Mouse (Mus musculus) forebrain, embryonic 16.5 days (tissue): ENCODE data around the gene Serac1. TPM values are rescaled to one million over a fixed set of nuclear protein-coding genes. Genes with fewer than 3 reads are reported as not detected.

Source experiments
- ATAC-seq: fragments of 200-750 bp; cut with Nextera tagmentation; 2 replicates; pipeline ENCODE4 v1.8.0; 2017; ENCODE audit warnings: mild to moderate bottlenecking, moderate library complexity
- H3K27ac ChIP-seq: fragments of 300-500 bp; sonication (generic); 2 replicates; pipeline ENCODE4 v1.5.1; 2014; ENCODE audit warnings: low read length, control low read depth
- H3K27me3 ChIP-seq: fragments of 300-500 bp; sonication (generic); replicated peaks from 2 replicates; pipeline ENCODE4 v1.6.1; 2014; ENCODE audit warnings: low read length; ENCODE audit not compliant: control insufficient read depth, insufficient read depth
- H3K36me3 ChIP-seq: fragments of 300-500 bp; sonication (generic); 2 replicates; pipeline ENCODE4 v1.6.1; 2014; ENCODE audit not compliant: control insufficient read depth, insufficient read depth
- H3K4me1 ChIP-seq: fragments of 300-500 bp; sonication (generic); replicated peaks from 2 replicates; pipeline ENCODE4 v1.6.1; 2014; ENCODE audit warnings: low read length; ENCODE audit not compliant: control insufficient read depth, insufficient read depth
- H3K4me2 ChIP-seq: fragments of 300-500 bp; sonication (generic); 2 replicates; pipeline ENCODE4 v1.6.1; 2014; ENCODE audit warnings: mild to moderate bottlenecking, low read length, control low read depth
- H3K4me3 ChIP-seq: fragments of 300-500 bp; sonication (generic); replicated peaks from 2 replicates; pipeline ENCODE4 v1.5.1; 2014; ENCODE audit warnings: mild to moderate bottlenecking, low read length, control low read depth
- H3K9ac ChIP-seq: fragments of 300-500 bp; sonication (generic); replicated peaks from 2 replicates; pipeline ENCODE4 v1.6.1; 2014; ENCODE audit warnings: low read depth, low read length, control low read depth
- H3K9me3 ChIP-seq: fragments of 300-500 bp; sonication (generic); 2 replicates; pipeline ENCODE4 v1.6.1; 2016; ENCODE audit warnings: low read length; ENCODE audit not compliant: control insufficient read depth
- WGBS: fragments of 180-500 bp; shearing (Covaris S2); extraction: QIAGEN DNeasy Blood & Tissue Kit; methylation state at CpG from one replicate; pipeline ENCODE4 v1.1.7; 2014; 5-methylcytosine and 5-hydroxymethylcytosine counted together
- polyA plus RNA-seq: library from polyadenylated mRNA; unstranded; fragments of >200 nt; fragmentation: Nextera tagmentation; extraction: Ambion mirVana; gene quantifications from 2 replicates; pipeline ENCODE4 v1.2.1, GENCODE M21; 2015

Serac1 gene
- polyA plus RNA-seq, 1 experiment from 2014 or later, result 15.8 TPM

GRCm38 (mm10) chr17:6110956-6111355 is 31.4 kb upstream of the Serac1 start:
- H3K4me3 ChIP-seq, result no peak overlapping the region
- no peaks in the 10 kb centered on the region for H3K9me3 ChIP-seq
- no peaks in the 10 kb centered on the region for H3K27me3 ChIP-seq
- ATAC-seq, result no peak
- peaks cover 23% of the 10 kb centered on the region for H3K4me1 ChIP-seq
- H3K9ac ChIP-seq, result no peak overlapping the region
- no peak overlapping the region for H3K27ac ChIP-seq
- no peak overlapping the region for H3K4me2 ChIP-seq
- WGBS, result 81% methylated on average over 3 of the region's 3 CpGs
- peaks cover 3% of the 10 kb centered on the region; the same call in 1 of the 2 replicates for H3K36me3 ChIP-seq

- Histone ChIP-seq H3K9ac (peak overlapping the region; percentile 98), H3K9me3 (no peaks in the 10 kb centered on the region), H3K4me1 (peaks cover 29% of the 10 kb centered on the region), H3K36me3 (peaks cover 3% of the 10 kb centered on the region; the same call in 1 of the 2 replicates), H3K4me3 (peak overlapping the region; percentile 88), H3K27me3 (no peaks in the 10 kb centered on the region), H3K4me2 (peak overlapping the region; percentile 94), H3K27ac (no peak overlapping the region)
- ATAC-seq, result no peak
- 37% methylated on average over 7 of the region's 7 CpGs for WGBS
Measured at GRCm38 (mm10) chr17:6108175-6108574, 28.6 kb upstream of the Serac1 start.

DNA sequence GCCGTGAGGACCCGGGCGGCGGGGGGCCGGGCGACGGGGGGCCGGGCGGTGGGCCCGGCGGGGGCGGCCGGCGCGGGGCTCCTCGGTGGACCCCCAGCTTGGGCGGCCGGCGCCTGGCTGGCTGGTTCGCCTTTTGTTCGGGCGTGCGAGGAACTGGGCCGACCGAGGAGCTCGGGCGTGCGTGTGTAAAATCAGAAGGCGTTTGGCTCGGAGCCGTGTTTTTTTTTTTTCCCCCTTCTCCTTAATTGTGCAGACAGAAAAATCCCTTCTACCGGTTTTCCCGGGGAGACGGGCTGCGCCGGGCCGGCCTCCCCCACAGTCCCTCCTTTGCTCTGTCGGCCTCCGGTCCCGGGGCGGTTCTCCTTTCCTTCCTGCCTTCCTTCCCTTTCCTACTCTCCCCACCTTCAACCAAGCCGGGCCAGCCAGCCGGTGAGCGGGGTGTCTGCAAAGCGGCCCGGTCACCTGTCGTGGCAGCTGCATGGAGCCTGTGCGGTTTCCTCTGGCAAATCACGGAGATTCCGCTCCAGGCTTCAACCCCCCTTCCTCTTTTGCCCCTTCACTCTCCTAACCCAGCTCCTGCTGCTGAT is 27.6 kb upstream of the Serac1 start:
- Histone ChIP-seq H3K27me3 (no peaks in the 10 kb centered on the region), H3K27ac (peak overlapping the region; percentile 98), H3K4me3 (peak overlapping the region; percentile 88), H3K36me3 (peaks cover 3% of the 10 kb centered on the region; the same call in 1 of the 2 replicates), H3K4me2 (peak overlapping the region; percentile 94), H3K4me1 (peaks cover 29% of the 10 kb centered on the region), H3K9me3 (no peaks in the 10 kb centered on the region), H3K9ac (peak overlapping the region; percentile 98)
- peak; percentile 47 for ATAC-seq
- under 1% methylated on average over 32 of the region's 50 CpGs for WGBS

- Histone ChIP-seq H3K36me3 (peaks cover 3% of the 10 kb centered on the region; the same call in 1 of the 2 replicates), H3K27me3 (no peaks in the 10 kb centered on the region), H3K9me3 (no peaks in the 10 kb centered on the region), H3K4me2 (peak within 1 kb of the TSS; percentile 94), H3K9ac (peak within 1 kb of the TSS; percentile 98), H3K4me3 (peak within 1 kb of the TSS; percentile 88), H3K27ac (peak within 1 kb of the TSS; percentile 98), H3K4me1 (peaks cover 29% of the 10 kb centered on the region)
- ATAC-seq, result peak; percentile 94
- under 1% methylated on average over 38 of the region's 76 CpGs for WGBS
Measured at GRCm38 (mm10) chr17:6106361-6107014, 26.9 kb upstream of the Serac1 start, which contains the start of gene Tulp4. Gene Tulp4, plus strand, starts transcription at chr17:6106437.

- Histone ChIP-seq H3K4me3 (no peak overlapping the region), H3K9me3 (no peaks in the 10 kb centered on the region), H3K9ac (no peak overlapping the region), H3K4me2 (no peak overlapping the region), H3K4me1 (peaks cover 16% of the 10 kb centered on the region), H3K27me3 (no peaks in the 10 kb centered on the region), H3K27ac (no peak overlapping the region), H3K36me3 (no peaks in the 10 kb centered on the region)
- no peak for ATAC-seq
- WGBS, result 78% methylated on average over 6 of the region's 6 CpGs
Measured at GRCm38 (mm10) chr17:6103566-6103965, 24.0 kb upstream of the Serac1 start.

- no peaks in the 10 kb centered on the region for H3K27me3 ChIP-seq
- H3K4me3 ChIP-seq, result no peak overlapping the region
- H3K9ac ChIP-seq, result no peak overlapping the region
- H3K9me3 ChIP-seq, result no peaks in the 10 kb centered on the region
- H3K4me2 ChIP-seq, result no peak overlapping the region
- peaks cover 7% of the 10 kb centered on the region; the same call in 1 of the 2 replicates for H3K4me1 ChIP-seq
- H3K27ac ChIP-seq, result no peak overlapping the region
- no peak for ATAC-seq
- WGBS, result 86% methylated on average over 3 of the region's 3 CpGs
- no peaks in the 10 kb centered on the region for H3K36me3 ChIP-seq
Measured at GRCm38 (mm10) chr17:6102287-6102686, 22.7 kb upstream of the Serac1 start.

DNA sequence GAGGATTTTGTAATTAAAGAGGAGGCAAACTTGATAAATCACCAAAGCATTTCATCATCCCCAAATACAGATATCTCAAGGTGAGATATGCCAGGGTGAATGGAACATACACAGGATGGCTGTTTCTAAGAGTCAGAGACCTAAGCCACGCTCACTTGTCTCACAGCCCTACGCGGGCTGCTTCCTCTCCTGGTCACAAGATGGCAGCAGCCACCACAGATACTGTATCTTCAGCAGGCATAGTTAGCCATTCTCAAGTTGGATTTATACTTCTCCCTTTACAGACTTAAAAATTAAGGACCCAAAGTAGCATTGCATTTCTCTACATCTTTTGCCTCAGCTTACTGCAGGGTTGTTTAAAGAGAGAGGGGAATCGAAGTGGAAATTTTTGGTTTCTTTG is 18.3 kb upstream of the Serac1 start:
- WGBS, result 28% methylated on average over 4 of the region's 4 CpGs
- H3K9ac ChIP-seq, result no peak overlapping the region
- H3K36me3 ChIP-seq, result no peaks in the 10 kb centered on the region
- no peaks in the 10 kb centered on the region for H3K4me1 ChIP-seq
- H3K27ac ChIP-seq, result no peak overlapping the region
- no peaks in the 10 kb centered on the region for H3K9me3 ChIP-seq
- no peaks in the 10 kb centered on the region for H3K27me3 ChIP-seq
- no peak overlapping the region for H3K4me2 ChIP-seq
- peak; percentile 67; the same call in 1 of the 2 replicates for ATAC-seq
- no peak overlapping the region for H3K4me3 ChIP-seq

DNA sequence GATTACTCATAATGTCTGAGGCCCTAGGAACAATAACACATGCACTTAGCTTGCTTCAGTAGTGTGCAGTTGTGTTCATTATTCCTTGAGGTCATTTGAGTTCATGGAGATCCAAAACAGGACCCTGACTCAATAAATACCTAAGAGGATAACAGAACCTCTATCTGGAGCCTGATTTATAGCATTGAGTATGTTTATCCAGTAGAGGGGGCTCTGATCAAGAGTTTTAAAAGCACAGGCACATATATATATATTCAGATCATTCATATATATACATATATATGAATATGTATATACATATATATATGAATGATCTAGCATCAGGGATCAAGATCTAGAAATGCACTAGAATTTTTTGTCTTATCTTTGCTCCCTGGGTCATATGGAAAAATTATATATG is 16.0 kb upstream of the Serac1 start:
- H3K36me3 ChIP-seq, result no peaks in the 10 kb centered on the region
- H3K9me3 ChIP-seq, result no peaks in the 10 kb centered on the region
- H3K4me3 ChIP-seq, result no peak overlapping the region
- H3K27ac ChIP-seq, result no peak overlapping the region
- H3K9ac ChIP-seq, result no peak overlapping the region
- no peaks in the 10 kb centered on the region for H3K27me3 ChIP-seq
- no peak for ATAC-seq
- H3K4me2 ChIP-seq, result no peak overlapping the region
- no peaks in the 10 kb centered on the region for H3K4me1 ChIP-seq

- Histone ChIP-seq H3K9ac (no peak overlapping the region), H3K4me2 (no peak overlapping the region), H3K9me3 (no peaks in the 10 kb centered on the region), H3K4me1 (no peaks in the 10 kb centered on the region), H3K4me3 (no peak overlapping the region), H3K36me3 (no peaks in the 10 kb centered on the region), H3K27ac (no peak overlapping the region), H3K27me3 (no peaks in the 10 kb centered on the region)
- no peak for ATAC-seq
- 91% methylated on average over 6 of the region's 6 CpGs for WGBS
Measured at GRCm38 (mm10) chr17:6091604-6092003, 12.1 kb upstream of the Serac1 start.
